Mouse (Mus musculus): ENCODE measurements at regions not wholly inside any gene's neighbourhood (a gene's known extent, or its start where the extent isn't known, plus 50 kb on each side); places are given as distances from the start of the nearest gene placed in this dataset.

- TF ChIP-seq CTCF (conservative IDR thresholded peaks at IDR 0.05; ENCODE audit: insufficient read depth, insufficient read length, low read depth, low read length) (no peak), POLR2A (IDR thresholded peaks at IDR 0.05; ENCODE audit: low read depth, low read length) (no peak)
Measured at GRCm38 (mm10) chr2:46245717-46246116, 1128.5 kb upstream of the Zeb2 start.

All from kidney, adult 2 months (tissue).